Comparison of ENCODE assay signal across 18 mouse cellular contexts in the genomic region with DNA sequence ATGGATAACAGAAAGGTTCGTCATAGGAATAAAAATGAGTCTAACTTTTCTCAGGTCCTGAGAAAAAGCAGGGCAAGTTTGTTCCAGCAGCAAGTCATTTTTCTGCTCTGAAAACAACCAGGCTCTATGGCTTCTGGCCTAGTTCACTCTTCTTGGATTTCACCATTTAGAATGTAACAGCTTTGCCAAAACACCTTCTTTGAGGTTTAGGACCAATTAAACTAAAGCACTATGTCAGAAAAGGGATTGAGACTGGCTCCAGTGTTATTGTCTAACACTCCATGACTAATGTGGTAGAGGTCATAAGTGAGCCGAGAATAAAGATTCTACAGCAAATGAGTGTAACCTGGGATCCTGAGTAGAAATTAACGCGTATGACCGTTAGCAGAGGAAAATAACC. TPM values are rescaled to one million over a fixed set of nuclear protein-coding genes. Genes with fewer than 3 reads are reported as not detected.
"Had no signal": no experiment of that assay in that cellular context is flagged by ENCODE, and none has a peak within 500 bp of the region (broad histone marks: within the 10 kb centered on the region; RNA-seq: fewer than 3 reads in every experiment).

No protein-coding gene starts in this region.

- H3K9ac ChIP-seq: kidney, embryonic 15.5 days; limb, embryonic 15.5 days; liver, embryonic 12.5 days; lung, embryonic 14.5 days; midbrain, embryonic 15.5 days; neural tube, embryonic 13.5 days had no signal

- H3K36me3 ChIP-seq: kidney, embryonic 15.5 days; limb, embryonic 15.5 days; liver, embryonic 12.5 days; midbrain, embryonic 15.5 days; neural tube, embryonic 13.5 days had no signal

- H3K4me3 ChIP-seq: kidney, embryonic 15.5 days; left cerebral cortex, adult 2 months; limb, embryonic 15.5 days; liver, embryonic 12.5 days; megakaryocyte, embryonic 14.5 days; midbrain, embryonic 15.5 days; neural tube, embryonic 13.5 days had no signal

- DNase-seq: kidney, adult 2 months; kidney, postnatal 14 days; lung, embryonic 14.5 days; lung, postnatal 10 days; lung, postnatal 4 days; right cerebral cortex, adult 18-20 months; right cerebral cortex, postnatal 25 days; thymus, postnatal 36 days had no signal

- H3K9me3 ChIP-seq: kidney, embryonic 15.5 days; limb, embryonic 15.5 days; liver, embryonic 12.5 days; midbrain, embryonic 15.5 days; neural tube, embryonic 13.5 days had no signal

- H3K27me3 ChIP-seq: kidney, embryonic 15.5 days; limb, embryonic 15.5 days; liver, embryonic 12.5 days; megakaryocyte, embryonic 14.5 days; midbrain, embryonic 15.5 days; neural tube, embryonic 13.5 days had no signal

- H3K4me1 ChIP-seq: kidney, embryonic 15.5 days; limb, embryonic 15.5 days; liver, embryonic 12.5 days; megakaryocyte, embryonic 14.5 days; midbrain, embryonic 15.5 days; neural tube, embryonic 13.5 days had no signal

- H3K27ac ChIP-seq: kidney, embryonic 15.5 days; left cerebral cortex, adult 2 months; limb, embryonic 15.5 days; liver, embryonic 12.5 days; midbrain, embryonic 15.5 days; neural tube, embryonic 13.5 days had no signal

- H3K4me2 ChIP-seq: kidney, embryonic 15.5 days; limb, embryonic 15.5 days; liver, embryonic 12.5 days; lung, embryonic 14.5 days; midbrain, embryonic 11.5 days; midbrain, embryonic 15.5 days; neural tube, embryonic 13.5 days had no signal

- ATAC-seq: liver, embryonic 12.5 days; midbrain, embryonic 15.5 days had no signal

RNA-seq across cellular contexts. Expression of gene Pmch, which starts 58.9 kb away (rescaled TPM):
- total RNA-seq: layer of hippocampus, postnatal 25 days had no signal
- polyA plus RNA-seq: kidney, adult 2 months; small intestine, adult 2 months had no signal
